Mouse (Mus musculus): ENCODE data around the gene Osbpl10. TPM values are rescaled to one million over a fixed set of nuclear protein-coding genes. Genes with fewer than 3 reads are reported as not detected.

The Osbpl10 gene
- total RNA-seq, 4 experiments from 2014 or later, result 1.9 to 4.3 (median 3.1) TPM

DNA sequence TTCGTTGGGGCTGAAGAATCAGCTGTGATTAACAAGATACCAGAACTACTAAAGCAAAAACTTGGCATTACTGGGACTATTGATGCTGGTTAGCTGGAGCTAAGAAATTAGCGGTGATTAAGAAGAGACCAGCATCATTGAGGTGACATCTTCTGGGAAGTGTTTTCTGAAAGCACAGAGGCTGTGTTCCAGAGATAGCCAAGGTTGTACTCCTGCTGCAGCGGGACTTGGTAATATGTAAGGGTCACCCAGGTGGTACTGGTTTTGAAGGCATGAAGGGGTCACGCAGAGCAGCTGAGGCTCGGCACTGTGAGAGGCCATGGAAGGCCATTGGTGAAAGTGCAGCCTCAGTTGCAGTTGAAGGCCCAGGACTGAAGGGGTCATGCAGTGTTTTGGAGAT lies 294.1 kb downstream of the Osbpl10 start:
- DNase-seq (ENCODE audit: low spot score in 2 of 2), result peak; percentile 41 to 56

- no peak for DNase-seq (ENCODE audit: low spot score in 2 of 2)
These were observed 294.8 kb downstream of the Osbpl10 start for GRCm38 (mm10) chr9:115273095-115273649.

GRCm38 (mm10) chr9:115274806-115275205 lies 296.4 kb downstream of the Osbpl10 start:
- no peak for DNase-seq (ENCODE audit: low spot score in 2 of 2)

GRCm38 (mm10) chr9:115278641-115279040 lies 300.3 kb downstream of the Osbpl10 start:
- no peak for DNase-seq (ENCODE audit: low spot score in 2 of 2)

Other genes with a start within 250 kb of the Osbpl10 start
- gene Cmtm6, start 247.5 kb upstream of the Osbpl10 start, total RNA-seq (2022), result 1 to 10 TPM; 4.1 to 5.2 (median 4.5) TPM
- 1 to 10 TPM; 4.6 to 6.3 (median 5.3) TPM for gene Cmtm7, start 196.7 kb upstream of the Osbpl10 start, total RNA-seq (2022)
- gene Cmtm8, start 134.4 kb upstream of the Osbpl10 start, total RNA-seq (2022), result 1 to 10 TPM; 1.2 to 1.6 (median 1.4) TPM
- gene Gpd1l, start 44.6 kb upstream of the Osbpl10 start, total RNA-seq (2022), result 10 to 100 TPM; 19.0 to 21.7 (median 20.8) TPM
- 10 to 100 TPM; 10.3 to 22.0 (median 17.3) TPM for gene Rps27rt, start 4.2 kb downstream of the Osbpl10 start, total RNA-seq (2022)